Mouse (Mus musculus): ENCODE measurements at regions not wholly inside any gene's neighbourhood (a gene's known extent, or its start where the extent isn't known, plus 50 kb on each side); places are given as distances from the start of the nearest gene placed in this dataset.

DNA sequence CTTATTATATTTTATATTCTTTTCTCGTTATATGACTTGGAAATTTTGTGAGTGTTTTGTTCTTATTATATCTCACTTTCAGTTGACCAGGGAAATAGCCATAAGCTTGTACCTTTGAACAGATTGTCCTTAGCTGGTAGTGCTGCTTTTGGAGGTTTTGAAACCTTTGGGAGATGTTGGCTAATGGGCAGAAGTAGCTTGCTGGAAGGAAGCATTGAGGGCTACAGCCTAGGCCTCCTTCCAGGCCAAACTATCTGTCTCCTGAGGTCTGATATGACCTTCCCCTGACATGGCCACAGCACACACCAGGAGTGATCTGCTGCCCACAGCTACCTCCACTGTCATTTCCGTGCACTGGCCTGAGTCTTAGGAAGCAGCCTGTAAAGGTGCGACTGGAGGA, 56.8 kb downstream of the Cdkn2c start:
- H3K4me1 ChIP-seq = no peaks in the 10 kb centered on the region
- H3K9ac ChIP-seq = no peak overlapping the region
- no peaks in the 10 kb centered on the region for H3K27me3 ChIP-seq
- no peak overlapping the region for H3K27ac ChIP-seq
- no peak for ATAC-seq (ENCODE audit: borderline replicate concordance, extremely low read depth, low FRiP score, low TSS enrichment)
- WGBS = 80% methylated on average over 3 of the region's 3 CpGs
- H3K4me2 ChIP-seq = no peak overlapping the region
- H3K36me3 ChIP-seq = no peaks in the 10 kb centered on the region
- H3K4me3 ChIP-seq = no peak overlapping the region
- no peaks in the 10 kb centered on the region for H3K9me3 ChIP-seq

DNA sequence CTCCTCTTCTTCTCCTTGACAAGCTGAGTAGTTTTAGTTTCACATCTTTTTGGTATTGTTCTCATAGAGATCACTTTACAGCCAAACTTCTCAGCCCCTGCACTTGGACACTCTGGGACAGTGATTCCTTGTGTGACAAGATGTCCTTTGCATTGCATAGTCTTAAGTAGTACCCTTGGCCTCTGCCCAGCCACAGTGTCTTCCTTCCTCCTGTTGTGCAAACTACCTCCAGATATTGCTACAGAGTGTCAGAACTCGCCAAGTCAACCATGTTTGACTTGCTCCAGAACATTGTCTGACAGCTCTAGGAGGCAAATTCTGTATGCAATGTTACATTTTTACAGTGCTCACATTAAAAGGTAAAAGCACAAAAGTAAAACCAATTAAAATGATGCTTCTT, 57.2 kb downstream of the Cdkn2c start:
- no peak overlapping the region for H3K9ac ChIP-seq
- no peaks in the 10 kb centered on the region for H3K9me3 ChIP-seq
- WGBS = 69% methylated on average over 1 of the region's 1 CpGs
- no peak overlapping the region for H3K27ac ChIP-seq
- H3K4me1 ChIP-seq = no peaks in the 10 kb centered on the region
- no peaks in the 10 kb centered on the region for H3K36me3 ChIP-seq
- H3K27me3 ChIP-seq = no peaks in the 10 kb centered on the region
- no peak for ATAC-seq (ENCODE audit: borderline replicate concordance, extremely low read depth, low FRiP score, low TSS enrichment)
- no peak overlapping the region for H3K4me2 ChIP-seq
- H3K4me3 ChIP-seq = no peak overlapping the region

DNA sequence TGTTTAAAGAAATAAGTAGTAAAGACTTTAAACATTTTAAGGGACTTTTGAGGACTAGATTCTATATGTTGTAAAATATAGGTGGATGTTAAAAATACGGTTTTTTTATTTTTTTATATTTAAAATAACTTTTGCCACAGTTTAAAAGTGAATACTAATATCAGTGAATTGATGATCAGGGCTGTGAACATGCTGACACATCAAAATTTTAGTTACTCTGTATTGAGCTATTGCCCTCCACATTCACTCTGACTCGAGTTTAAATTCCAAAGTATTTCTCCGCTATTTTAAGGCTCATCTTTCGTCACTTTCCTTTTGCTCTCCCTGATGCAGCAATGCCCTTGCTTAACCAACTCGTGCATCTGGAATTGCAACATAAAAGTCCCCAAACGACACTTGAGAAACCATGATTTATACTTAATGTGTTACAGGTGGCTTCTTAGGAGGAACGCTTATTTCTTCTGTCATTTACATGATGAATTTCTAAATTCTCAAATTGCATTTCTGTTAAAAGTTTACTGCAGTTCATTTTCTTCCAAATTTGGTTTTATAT, 58.7 kb upstream of the 4930522H14Rik start:
- H3K27me3 ChIP-seq = no peaks in the 10 kb centered on the region
- no peak overlapping the region for H3K4me3 ChIP-seq
- H3K9ac ChIP-seq = no peak overlapping the region
- ATAC-seq (ENCODE audit: borderline replicate concordance, extremely low read depth, low FRiP score, low TSS enrichment) = no peak
- no peaks in the 10 kb centered on the region for H3K9me3 ChIP-seq
- no peaks in the 10 kb centered on the region for H3K4me1 ChIP-seq
- 47% methylated on average over 7 of the region's 7 CpGs for whole genome bisulfite sequencing
- no peak overlapping the region for H3K4me2 ChIP-seq
- H3K27ac ChIP-seq = no peak overlapping the region
- H3K36me3 ChIP-seq = no peaks in the 10 kb centered on the region

DNA sequence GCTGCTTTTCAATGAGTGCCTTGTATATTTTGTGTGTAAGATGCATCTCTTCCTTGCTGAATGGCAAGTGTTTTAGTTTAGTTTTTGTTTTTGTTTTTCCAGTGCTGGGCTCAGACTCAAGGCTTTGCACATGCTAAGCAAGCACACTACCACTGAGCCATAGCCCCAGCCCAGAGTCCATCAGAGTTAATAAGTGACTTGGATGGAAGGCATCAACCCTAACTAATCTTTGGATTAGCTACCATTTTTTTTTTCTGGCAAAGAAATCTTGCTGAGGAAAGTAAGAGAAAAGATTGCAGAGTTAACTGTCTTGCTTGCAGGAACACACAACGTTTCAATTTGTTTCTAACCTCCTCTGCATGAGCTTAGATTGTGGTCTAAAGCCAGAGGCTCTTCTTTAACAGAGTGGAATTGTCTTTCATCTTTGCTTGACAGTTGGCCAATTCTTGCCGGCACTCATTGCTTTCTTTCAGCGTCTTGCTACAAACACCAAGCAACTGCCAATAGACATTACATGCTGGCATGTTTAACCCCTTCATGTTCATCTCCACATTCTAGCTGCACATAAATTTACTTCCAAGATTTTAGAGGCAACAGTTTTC, 52.2 kb upstream of the 4930522H14Rik start:
- ATAC-seq (ENCODE audit: borderline replicate concordance, extremely low read depth, low FRiP score, low TSS enrichment) = peak; percentile 55; the same call in 1 of the 2 replicates
- 0 out of 2 replicates have a peak, but pooled peaks cover 9% of the 10 kb centered on the region for H3K4me1 ChIP-seq
- no peak overlapping the region for H3K9ac ChIP-seq
- no peaks in the 10 kb centered on the region for H3K36me3 ChIP-seq
- 21% methylated on average over 3 of the region's 3 CpGs for WGBS
- no peaks in the 10 kb centered on the region for H3K27me3 ChIP-seq
- H3K9me3 ChIP-seq = no peaks in the 10 kb centered on the region
- peak overlapping the region; percentile 15; the same call in 1 of the 2 replicates for H3K27ac ChIP-seq
- no peak overlapping the region for H3K4me2 ChIP-seq
- no peak overlapping the region for H3K4me3 ChIP-seq

DNA sequence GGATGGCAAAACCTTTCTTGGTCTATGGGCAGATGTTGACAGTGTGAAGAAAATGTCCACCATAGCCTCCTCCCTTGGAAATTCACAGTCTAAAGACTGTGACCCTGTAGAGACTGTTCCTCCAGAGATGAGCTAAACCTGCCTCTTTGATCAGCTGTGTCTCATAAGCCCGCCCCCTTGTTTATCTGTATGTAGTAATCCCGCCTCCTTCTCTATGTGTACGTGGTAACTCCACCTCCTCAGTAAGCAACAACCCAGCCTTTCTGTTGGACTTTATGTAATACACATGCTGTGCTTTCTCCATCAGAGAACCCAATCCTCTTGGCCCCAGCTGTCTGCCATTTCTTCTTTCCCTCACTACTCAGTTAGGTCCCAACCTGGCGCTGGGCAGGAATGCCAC, 51.4 kb upstream of the 4930522H14Rik start:
- no peaks in the 10 kb centered on the region for H3K27me3 ChIP-seq
- ATAC-seq (ENCODE audit: borderline replicate concordance, extremely low read depth, low FRiP score, low TSS enrichment) = no peak; the same call in 1 of the 2 replicates
- WGBS = 76% methylated on average over 4 of the region's 4 CpGs
- H3K9ac ChIP-seq = no peak overlapping the region
- H3K9me3 ChIP-seq = no peaks in the 10 kb centered on the region
- H3K36me3 ChIP-seq = no peaks in the 10 kb centered on the region
- 0 out of 2 replicates have a peak, but pooled peaks cover 9% of the 10 kb centered on the region for H3K4me1 ChIP-seq
- H3K4me3 ChIP-seq = no peak overlapping the region
- H3K27ac ChIP-seq = peak overlapping the region; percentile 15; the same call in 1 of the 2 replicates
- no peak overlapping the region for H3K4me2 ChIP-seq
